Mouse (Mus musculus) E14TG2a.4 (cell line): ENCODE results near the gene Pkd1.
A peak's percentile ranks its signal among the peaks of the same experiment; 100 is the strongest.

Source experiments
- H3K27me3 ChIP-seq: 2 replicates; pipeline ENCODE4 v1.6.1; 2014; ENCODE audit warnings: low read length, control low read depth; ENCODE audit not compliant: insufficient read depth
- H3K36me3 ChIP-seq: 2 replicates; pipeline ENCODE4 v1.6.1; 2014; ENCODE audit warnings: low read length, control low read depth; ENCODE audit not compliant: insufficient read depth
- H3K4me1 ChIP-seq: replicated peaks from 2 replicates; pipeline ENCODE4 v1.6.1; 2014; ENCODE audit warnings: low read depth, low read length, control low read depth
- H3K4me3 ChIP-seq: replicated peaks from 2 replicates; pipeline ENCODE4 v1.5.1; 2014; ENCODE audit warnings: mild to moderate bottlenecking, low read length
- H3K9me3 ChIP-seq: 2 replicates; pipeline ENCODE4 v1.6.1; 2014; ENCODE audit warnings: low read length, control low read depth
- CTCF ChIP-seq: conservative IDR thresholded peaks from 2 replicates; pipeline ENCODE4 v1.5.1; 2014; ENCODE audit warnings: low read length
- NANOG ChIP-seq: IDR thresholded peaks from 2 replicates; pipeline ENCODE4 v1.6.1; 2014; ENCODE audit warnings: borderline replicate concordance, low read length, mixed read lengths
- POU5F1 ChIP-seq: IDR thresholded peaks from 2 replicates; pipeline ENCODE4 v1.6.1; 2014; ENCODE audit warnings: low read length, borderline replicate concordance

The Pkd1 gene

DNA sequence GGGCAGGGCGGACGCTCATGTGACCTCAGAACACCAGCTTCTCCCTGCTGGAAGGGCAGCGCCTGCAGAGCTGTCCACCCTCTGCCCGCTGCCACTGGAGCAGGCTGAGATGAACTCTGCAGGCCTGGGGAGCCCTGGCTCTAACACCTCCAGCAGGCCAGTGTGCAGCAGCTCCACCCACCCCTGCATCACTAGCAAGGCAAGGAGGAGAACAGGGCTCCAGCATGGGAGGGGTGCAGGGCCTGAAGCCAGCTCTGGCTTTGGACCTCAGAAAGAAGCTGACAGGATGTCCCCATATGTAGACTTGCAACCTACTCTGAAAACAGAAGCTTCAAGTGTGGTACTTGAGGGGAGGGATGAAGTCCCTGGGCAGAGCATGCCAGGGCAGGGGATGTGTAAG, 50.9 kb downstream of the Pkd1 start:
- no peaks in the 10 kb centered on the region for H3K9me3 ChIP-seq
- peaks cover 60% of the 10 kb centered on the region for H3K4me1 ChIP-seq
- TF ChIP-seq POU5F1 (no peak), CTCF (no peak), NANOG (no peak)
- peaks cover 100% of the 10 kb centered on the region for H3K36me3 ChIP-seq
- no peaks in the 10 kb centered on the region for H3K27me3 ChIP-seq
- no peak overlapping the region for H3K4me3 ChIP-seq

DNA sequence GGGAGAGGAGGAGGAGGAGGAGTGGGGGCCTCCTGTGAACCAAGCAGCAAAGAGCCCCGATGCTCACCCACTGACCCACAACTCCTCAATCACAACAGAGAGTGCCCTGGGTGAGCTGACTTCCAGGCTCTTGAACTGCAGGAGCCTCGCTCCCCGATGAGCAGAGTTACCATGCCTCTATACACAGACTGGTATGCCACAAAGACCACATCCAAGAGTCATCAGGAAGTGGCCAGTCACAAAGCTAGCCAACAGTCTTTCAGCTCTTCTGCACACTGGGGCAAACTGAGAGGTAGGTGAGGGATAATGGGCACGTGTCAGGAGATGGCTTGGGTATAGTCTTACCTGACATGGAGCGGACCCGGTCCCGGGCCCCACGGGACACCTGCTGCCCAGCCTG, 54.3 kb downstream of the Pkd1 start:
- Histone ChIP-seq H3K36me3 (peaks cover 100% of the 10 kb centered on the region), H3K4me1 (peaks cover 65% of the 10 kb centered on the region), H3K4me3 (no peak overlapping the region), H3K9me3 (no peaks in the 10 kb centered on the region), H3K27me3 (no peaks in the 10 kb centered on the region)
- no peak for TF ChIP-seq NANOG
- no peak for TF ChIP-seq CTCF
- TF ChIP-seq POU5F1 = no peak

DNA sequence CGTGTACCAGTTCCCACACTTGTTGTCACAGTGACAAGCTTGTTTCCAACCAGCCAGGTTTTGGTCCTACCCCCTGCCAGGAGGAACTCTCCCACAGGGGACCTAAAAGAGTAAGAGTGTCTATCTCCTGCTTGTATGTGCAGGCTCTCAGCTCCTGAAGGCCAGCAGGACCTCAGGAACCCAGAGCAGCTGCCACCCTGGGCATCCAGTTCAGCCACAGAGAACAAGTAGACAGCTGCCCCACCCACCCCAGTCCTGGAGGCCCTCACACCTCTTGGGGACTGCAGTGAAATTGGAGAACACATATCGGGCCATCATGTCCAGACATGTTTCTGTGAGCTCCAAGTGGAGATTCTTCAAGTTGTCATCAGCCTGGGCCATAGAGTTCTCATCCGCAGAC, 54.9 kb downstream of the Pkd1 start:
- H3K4me3 ChIP-seq = no peak overlapping the region
- peaks cover 96% of the 10 kb centered on the region for H3K36me3 ChIP-seq
- TF ChIP-seq CTCF = no peak
- TF ChIP-seq POU5F1 = no peak
- TF ChIP-seq NANOG = no peak
- H3K27me3 ChIP-seq = no peaks in the 10 kb centered on the region
- H3K9me3 ChIP-seq = no peaks in the 10 kb centered on the region
- H3K4me1 ChIP-seq = peaks cover 59% of the 10 kb centered on the region

DNA sequence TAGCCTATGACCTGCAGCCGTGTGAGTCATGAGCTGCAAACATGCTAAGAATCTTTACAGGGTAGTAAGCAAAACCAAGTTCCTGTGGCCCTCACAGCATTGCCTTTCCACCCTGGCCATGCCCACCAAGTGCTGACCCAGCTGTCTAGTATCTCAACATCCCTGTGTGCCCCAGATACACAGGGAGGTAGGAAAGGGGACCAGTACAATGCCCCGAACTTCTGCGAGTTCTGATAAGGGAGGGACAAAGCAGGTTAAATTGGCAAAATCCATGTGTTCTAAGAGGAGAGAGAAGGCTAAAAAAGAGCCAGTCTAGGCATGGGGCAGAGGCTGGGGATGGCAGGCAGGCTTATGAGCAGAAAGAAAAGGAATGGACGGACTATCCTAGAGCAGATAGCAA, 58.7 kb downstream of the Pkd1 start:
- no peaks in the 10 kb centered on the region for H3K9me3 ChIP-seq
- peaks cover 79% of the 10 kb centered on the region for H3K36me3 ChIP-seq
- H3K4me1 ChIP-seq = peaks cover 33% of the 10 kb centered on the region
- no peak for TF ChIP-seq CTCF
- TF ChIP-seq POU5F1 = no peak
- no peak for TF ChIP-seq NANOG
- no peaks in the 10 kb centered on the region for H3K27me3 ChIP-seq
- H3K4me3 ChIP-seq = no peak overlapping the region

DNA sequence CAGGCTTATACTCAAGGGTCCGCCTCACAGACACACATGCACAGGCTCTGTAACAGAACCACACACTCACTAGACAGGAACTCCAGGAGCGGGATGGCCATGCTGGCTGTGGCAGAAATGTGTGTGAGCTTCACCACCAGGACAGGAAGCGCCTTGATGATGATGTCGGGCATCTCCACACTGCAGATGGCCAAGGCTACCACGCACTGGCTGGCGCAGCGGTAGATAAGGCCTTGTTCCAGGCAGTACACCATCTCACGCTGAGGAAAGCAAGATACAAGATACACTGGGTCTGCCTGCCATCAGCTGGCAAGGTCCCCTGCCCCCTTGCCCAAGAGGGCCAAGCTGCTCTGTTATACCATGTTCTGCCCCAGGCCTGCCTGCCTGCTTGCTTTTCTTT, 59.2 kb downstream of the Pkd1 start:
- TF ChIP-seq NANOG = no peak
- TF ChIP-seq POU5F1 = no peak
- TF ChIP-seq CTCF = no peak
- Histone ChIP-seq H3K36me3 (peaks cover 79% of the 10 kb centered on the region), H3K4me3 (no peak overlapping the region), H3K27me3 (no peaks in the 10 kb centered on the region), H3K4me1 (peaks cover 33% of the 10 kb centered on the region), H3K9me3 (no peaks in the 10 kb centered on the region)

DNA sequence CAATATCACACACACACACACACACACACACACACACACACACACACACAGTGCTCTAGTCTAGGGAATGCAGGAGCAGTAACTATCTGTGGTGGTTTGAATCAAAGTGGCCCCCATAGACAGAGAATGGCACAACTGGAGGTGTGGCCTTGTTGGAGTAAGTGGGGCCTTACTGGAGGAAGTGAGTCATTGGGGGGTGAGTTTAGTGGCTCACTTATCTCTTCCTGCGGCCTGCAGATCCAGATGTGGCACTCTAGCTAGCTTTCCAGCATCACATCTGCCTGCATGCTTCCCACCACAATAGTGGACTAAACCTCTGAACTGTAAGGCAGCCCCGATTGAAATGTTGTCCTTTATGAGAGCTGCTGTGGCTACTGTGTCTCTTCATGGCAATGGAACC, 61.1 kb downstream of the Pkd1 start:
- H3K4me3 ChIP-seq = no peak overlapping the region
- peaks cover 21% of the 10 kb centered on the region for H3K4me1 ChIP-seq
- TF ChIP-seq CTCF (no peak), NANOG (no peak)
- peaks cover 79% of the 10 kb centered on the region for H3K36me3 ChIP-seq
- no peaks in the 10 kb centered on the region for H3K9me3 ChIP-seq
- no peaks in the 10 kb centered on the region for H3K27me3 ChIP-seq

DNA sequence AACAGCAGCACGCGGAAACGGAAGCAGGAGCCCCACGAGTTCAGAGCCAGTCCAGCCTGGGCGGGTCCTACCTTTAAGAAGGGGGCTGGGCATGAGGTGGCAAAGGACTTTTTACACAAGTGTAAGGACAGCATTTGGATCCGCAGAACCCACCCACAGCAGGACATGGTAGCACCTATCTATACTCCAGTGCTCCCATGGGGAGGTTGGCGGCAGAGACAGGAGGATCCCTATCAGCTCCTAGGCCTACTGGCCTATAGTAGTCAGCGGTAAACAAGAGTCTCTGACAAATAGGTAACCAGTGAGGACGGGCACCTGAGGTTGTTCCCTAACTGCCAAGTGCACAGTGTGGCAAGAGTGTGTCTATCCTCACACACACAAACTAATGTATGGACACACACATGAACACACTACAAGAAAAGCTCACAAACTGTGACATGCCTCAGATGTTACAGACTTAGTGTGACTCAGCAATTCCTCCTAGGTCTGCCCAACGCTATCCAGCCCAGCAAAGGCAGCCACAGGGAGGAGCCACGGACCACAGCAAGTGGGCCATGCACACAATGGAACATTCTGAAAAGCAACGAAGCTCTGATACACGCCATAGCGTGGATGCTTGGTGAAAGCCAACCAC, 68.0 kb downstream of the Pkd1 start:
- Histone ChIP-seq H3K9me3 (no peaks in the 10 kb centered on the region), H3K4me3 (0 out of 2 replicates have a peak overlapping the region, but pooled peaks have one; percentile 32), H3K27me3 (no peaks in the 10 kb centered on the region), H3K4me1 (peaks cover 49% of the 10 kb centered on the region), H3K36me3 (peaks cover 94% of the 10 kb centered on the region)
- TF ChIP-seq POU5F1 = no peak
- TF ChIP-seq NANOG = no peak
- no peak for TF ChIP-seq CTCF

DNA sequence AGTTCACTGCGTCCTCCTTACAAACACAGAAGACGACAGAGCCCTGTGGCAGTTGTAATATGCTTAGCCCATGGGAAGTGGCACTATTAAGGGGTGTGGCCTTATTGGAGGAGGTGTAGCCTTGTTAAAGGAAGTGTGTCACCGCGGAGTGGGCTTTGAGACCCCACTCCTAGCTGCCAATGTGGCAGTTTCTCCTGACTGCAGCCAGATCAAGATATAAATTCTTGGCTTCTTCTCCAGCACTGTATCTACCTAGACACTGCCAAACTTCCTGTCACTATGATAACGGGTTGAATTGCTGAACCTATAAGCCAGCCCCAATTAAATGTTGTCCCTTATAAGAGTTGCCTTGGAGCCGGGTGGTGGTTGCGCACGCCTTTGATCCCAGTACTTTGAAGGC, 75.8 kb downstream of the Pkd1 start:
- no peak for TF ChIP-seq CTCF
- TF ChIP-seq POU5F1 = no peak
- TF ChIP-seq NANOG = no peak
- H3K36me3 ChIP-seq = peaks cover 99% of the 10 kb centered on the region
- H3K4me3 ChIP-seq = no peak overlapping the region
- no peaks in the 10 kb centered on the region for H3K9me3 ChIP-seq
- H3K27me3 ChIP-seq = no peaks in the 10 kb centered on the region
- peaks cover 15% of the 10 kb centered on the region for H3K4me1 ChIP-seq

DNA sequence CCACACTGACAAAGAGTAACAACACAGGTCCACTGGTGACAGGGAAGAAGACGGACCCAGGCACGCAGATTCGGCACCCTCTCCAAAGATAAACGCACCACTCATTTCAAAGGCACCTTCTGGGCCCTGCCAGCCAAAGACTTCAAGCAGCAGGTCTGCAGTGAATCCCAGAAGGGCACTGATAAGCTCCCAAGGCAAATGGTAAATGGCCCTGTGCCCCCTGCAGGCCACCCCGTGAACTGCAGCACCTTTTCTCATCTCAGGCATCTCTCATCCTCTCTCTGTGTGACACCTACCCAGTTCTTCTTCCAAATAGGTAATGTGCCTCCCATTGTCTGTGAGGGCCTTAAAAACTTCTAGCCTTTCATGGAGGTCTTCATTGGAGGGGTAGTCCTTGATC, 79.0 kb downstream of the Pkd1 start:
- TF ChIP-seq CTCF (peak; percentile 96), POU5F1 (no peak), NANOG (no peak)
- H3K36me3 ChIP-seq = peaks cover 75% of the 10 kb centered on the region
- no peak overlapping the region for H3K4me3 ChIP-seq
- H3K9me3 ChIP-seq = no peaks in the 10 kb centered on the region
- H3K4me1 ChIP-seq = peaks cover 21% of the 10 kb centered on the region
- H3K27me3 ChIP-seq = no peaks in the 10 kb centered on the region
